Mouse (Mus musculus) ES-E14 (cell line): ENCODE measurements around the gene Grid2.

ENCODE experiments used
- CHD2 ChIP-seq: IDR thresholded peaks from 2 replicates; pipeline ENCODE4 v1.6.1; 2014; ENCODE audit warnings: mild to moderate bottlenecking, low read depth, low read length, inconsistent platforms
- HCFC1 ChIP-seq: IDR thresholded peaks from 2 replicates; pipeline ENCODE4 v1.6.1; 2012; ENCODE audit warnings: low read length, inconsistent platforms, borderline replicate concordance; ENCODE audit not compliant: insufficient read depth
- ZC3H11A ChIP-seq: IDR thresholded peaks from 2 replicates; pipeline ENCODE4 v1.6.1; 2012; ENCODE audit warnings: low read depth, mild to moderate bottlenecking, inconsistent platforms, low read length, borderline replicate concordance
- ZNF384 ChIP-seq: IDR thresholded peaks from 2 replicates; pipeline ENCODE4 v1.6.1; 2012; ENCODE audit warnings: low read depth, low read length, inconsistent platforms

DNA sequence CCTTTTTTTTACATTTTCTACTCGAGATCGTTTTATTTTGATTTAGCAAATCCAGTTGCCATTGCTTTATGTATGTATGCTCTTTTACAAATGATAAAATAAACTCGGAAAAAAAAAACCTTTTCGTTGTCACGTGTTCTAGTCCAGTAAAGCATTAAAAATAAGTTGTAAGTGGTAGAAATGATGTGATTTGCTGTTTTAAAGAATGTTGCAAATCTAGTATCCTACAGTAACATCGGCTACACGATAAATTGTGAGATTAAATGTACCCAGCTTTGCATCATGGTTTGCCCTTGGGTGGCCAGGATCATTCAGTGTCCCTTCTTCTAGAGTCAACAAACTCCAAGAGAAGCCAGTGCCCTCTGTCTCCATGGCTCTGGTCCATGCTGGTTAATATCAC lies 1475.5 kb downstream of the Grid2 start:
- no peak for TF ChIP-seq CHD2
- TF ChIP-seq HCFC1: no peak
- TF ChIP-seq ZC3H11A: no peak
- TF ChIP-seq ZNF384: peak; percentile 63
